Mouse (Mus musculus): ENCODE data around the gene Sgcd. TPM values are rescaled to one million over a fixed set of nuclear protein-coding genes. Genes with fewer than 3 reads are reported as not detected.

Sgcd gene
- polyA plus RNA-seq, 1 experiment from 2014 or later = 6.9 TPM

DNA sequence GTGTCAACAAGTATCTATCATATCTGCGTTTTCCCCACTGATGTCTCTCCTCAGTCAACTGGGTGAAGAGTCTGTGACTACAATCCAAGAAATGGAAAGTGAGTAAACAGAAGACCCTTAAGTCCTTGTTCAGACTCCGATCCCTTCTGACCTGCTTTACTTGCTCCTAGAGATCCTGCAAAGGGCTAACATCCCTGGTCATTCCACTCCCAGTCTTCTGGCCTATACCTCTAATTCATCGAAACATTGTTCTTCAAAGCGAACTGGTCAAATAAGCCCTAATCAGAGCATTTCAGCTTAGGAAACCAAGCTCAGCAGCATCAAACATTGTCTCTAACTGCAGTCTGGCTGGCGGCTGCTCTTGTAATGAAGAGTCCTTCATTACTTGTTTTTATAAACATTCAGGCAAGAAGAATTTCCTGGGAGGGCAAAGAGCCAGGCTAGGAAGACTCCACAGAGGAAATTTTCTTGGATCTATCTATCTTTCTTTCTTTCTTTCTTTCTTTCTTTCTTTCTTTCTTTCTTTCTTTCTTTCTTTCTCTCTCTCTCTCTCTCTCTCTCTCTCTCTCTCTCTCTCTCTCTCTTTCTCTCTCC, 833.8 kb downstream of the Sgcd start:
- H3K9me3 ChIP-seq (replicated peaks) = no peaks in the 10 kb centered on the region
- no peaks in the 10 kb centered on the region for H3K36me3 ChIP-seq
- no peak overlapping the region for H3K27ac ChIP-seq
- H3K4me2 ChIP-seq (replicated peaks) = no peak overlapping the region
- H3K4me3 ChIP-seq = no peak overlapping the region
- no peak overlapping the region for H3K9ac ChIP-seq
- no peaks in the 10 kb centered on the region for H3K4me1 ChIP-seq
- no peaks in the 10 kb centered on the region for H3K27me3 ChIP-seq
- 91% methylated on average over 5 of the region's 5 CpGs for WGBS
- no peak for ATAC-seq (ENCODE audit: low FRiP score)

DNA sequence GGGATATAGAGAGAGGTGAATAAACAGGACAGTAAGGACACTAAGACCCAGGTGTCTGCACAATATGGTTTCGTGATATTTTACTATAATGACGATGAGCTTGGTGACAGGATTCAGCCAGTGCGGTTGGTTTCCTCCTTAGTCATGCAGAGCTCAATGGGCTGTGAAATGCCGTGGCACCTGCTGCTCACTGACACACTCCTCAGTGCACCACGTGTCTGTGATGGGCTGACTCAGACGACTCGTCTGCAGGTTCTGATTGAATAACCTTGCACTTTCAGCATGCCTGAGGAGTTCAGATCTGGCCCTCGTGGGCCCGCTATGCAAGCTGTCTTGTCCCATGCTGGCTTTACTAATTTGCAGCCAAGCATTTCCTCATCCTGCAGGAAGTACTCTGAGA, 839.2 kb downstream of the Sgcd start:
- no peaks in the 10 kb centered on the region for H3K9me3 ChIP-seq (replicated peaks)
- peak; percentile 50; the same call in 1 of the 2 replicates for ATAC-seq (ENCODE audit: low FRiP score)
- no peaks in the 10 kb centered on the region for H3K36me3 ChIP-seq
- no peaks in the 10 kb centered on the region for H3K27me3 ChIP-seq
- no peak overlapping the region for H3K27ac ChIP-seq
- H3K4me1 ChIP-seq = no peaks in the 10 kb centered on the region
- no peak overlapping the region for H3K4me2 ChIP-seq (replicated peaks)
- H3K9ac ChIP-seq = no peak overlapping the region
- no peak overlapping the region for H3K4me3 ChIP-seq
- WGBS = 64% methylated on average over 9 of the region's 9 CpGs

DNA sequence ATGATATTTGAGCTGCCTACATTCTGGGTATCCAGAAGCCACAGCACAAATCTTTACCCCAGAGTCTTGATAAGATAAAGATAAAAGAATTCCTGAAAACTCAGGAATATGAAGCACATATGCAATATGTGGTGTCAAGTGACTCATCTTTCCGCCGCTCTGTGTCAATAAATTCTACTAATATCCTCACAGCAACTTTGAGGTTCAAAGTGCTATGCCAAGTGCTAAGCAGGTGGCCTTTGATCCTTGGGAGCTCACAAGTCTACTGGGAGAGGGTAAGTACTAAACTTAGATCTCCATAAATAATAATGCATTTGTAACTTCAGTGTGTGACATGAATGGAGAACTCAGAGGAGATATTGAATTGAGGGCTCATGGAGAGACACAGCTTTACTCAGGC, 848.9 kb downstream of the Sgcd start:
- no peak overlapping the region for H3K4me2 ChIP-seq (replicated peaks)
- H3K4me3 ChIP-seq = no peak overlapping the region
- 84% methylated on average over 2 of the region's 2 CpGs for WGBS
- H3K36me3 ChIP-seq = no peaks in the 10 kb centered on the region
- H3K9me3 ChIP-seq (replicated peaks) = no peaks in the 10 kb centered on the region
- H3K9ac ChIP-seq = no peak overlapping the region
- H3K27me3 ChIP-seq = no peaks in the 10 kb centered on the region
- no peaks in the 10 kb centered on the region for H3K4me1 ChIP-seq
- ATAC-seq (ENCODE audit: low FRiP score) = no peak
- no peak overlapping the region for H3K27ac ChIP-seq

DNA sequence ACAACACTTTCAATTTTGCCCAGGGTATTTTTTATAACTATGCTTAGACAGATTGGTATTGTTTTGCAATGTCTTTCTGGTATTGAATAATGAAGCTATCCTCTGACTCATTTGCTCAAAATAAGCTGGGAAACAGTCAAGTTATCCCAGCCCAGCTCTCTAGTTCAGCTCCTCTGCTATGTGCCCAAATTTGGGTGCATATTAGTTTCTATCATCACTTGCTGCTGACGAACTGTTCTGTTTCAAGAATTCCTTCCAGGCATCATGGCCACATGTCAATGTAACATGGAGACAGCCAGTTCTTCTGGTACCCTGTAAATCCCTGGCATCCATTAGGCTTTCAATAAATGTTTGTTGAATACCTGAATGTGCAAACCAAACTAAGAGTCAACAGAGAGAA, 849.5 kb downstream of the Sgcd start:
- no peak overlapping the region for H3K4me2 ChIP-seq (replicated peaks)
- ATAC-seq (ENCODE audit: low FRiP score) = no peak

DNA sequence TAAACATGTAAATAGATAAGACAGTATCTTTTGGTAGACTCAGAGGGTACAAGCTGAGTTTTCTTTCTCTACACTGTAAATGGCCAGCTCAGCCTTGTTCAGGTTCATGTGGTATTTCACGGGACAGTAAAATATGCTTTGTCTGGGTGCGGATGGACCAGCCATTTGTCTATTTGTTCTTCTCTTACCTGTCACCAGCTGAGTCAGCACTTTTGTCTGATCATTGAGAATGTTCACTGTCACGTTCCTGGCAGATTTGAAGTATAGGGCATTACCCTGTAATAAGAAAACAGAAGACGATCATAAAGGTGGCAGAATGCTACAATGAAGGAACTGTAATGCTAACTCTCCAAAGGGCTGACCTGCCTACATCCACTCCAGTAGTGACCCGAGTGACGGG, 856.4 kb downstream of the Sgcd start:
- no peak overlapping the region for H3K9ac ChIP-seq
- H3K4me1 ChIP-seq = no peaks in the 10 kb centered on the region
- no peak overlapping the region for H3K27ac ChIP-seq
- H3K36me3 ChIP-seq = no peaks in the 10 kb centered on the region
- H3K4me3 ChIP-seq = no peak overlapping the region
- no peaks in the 10 kb centered on the region for H3K9me3 ChIP-seq (replicated peaks)
- no peaks in the 10 kb centered on the region for H3K27me3 ChIP-seq
- no peak overlapping the region for H3K4me2 ChIP-seq (replicated peaks)
- ATAC-seq (ENCODE audit: low FRiP score) = no peak
- 94% methylated on average over 6 of the region's 6 CpGs for WGBS

More for the DNA sequence above, 849.5 kb downstream of the Sgcd start:
- H3K27ac ChIP-seq = no peak overlapping the region
- H3K9ac ChIP-seq = no peak overlapping the region
- no peaks in the 10 kb centered on the region for H3K36me3 ChIP-seq
- 82% methylated on average over 1 of the region's 1 CpGs for WGBS
- H3K9me3 ChIP-seq (replicated peaks) = no peaks in the 10 kb centered on the region
- no peaks in the 10 kb centered on the region for H3K27me3 ChIP-seq
- no peak overlapping the region for H3K4me3 ChIP-seq
- H3K4me1 ChIP-seq = no peaks in the 10 kb centered on the region

DNA sequence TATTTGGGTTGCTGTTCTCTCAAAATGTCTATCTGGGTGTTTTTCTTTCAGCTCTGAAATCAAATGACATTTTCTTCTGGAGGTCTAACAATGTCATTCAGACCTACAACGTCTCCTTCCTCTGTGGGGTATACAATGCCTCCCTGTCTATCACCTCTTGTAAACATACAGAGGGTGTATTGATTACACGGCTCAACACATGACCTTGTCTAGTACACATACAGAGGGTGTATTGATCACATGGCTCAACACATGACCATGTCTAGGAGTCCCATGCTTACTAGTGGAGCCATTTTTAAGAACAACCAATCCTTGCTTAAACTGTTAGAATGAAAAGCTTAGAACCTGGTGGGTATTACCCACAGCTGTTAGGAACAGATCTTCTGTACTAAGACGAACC, 858.3 kb downstream of the Sgcd start:
- no peak for ATAC-seq (ENCODE audit: low FRiP score)
- Histone ChIP-seq H3K4me2 (replicated peaks) (no peak overlapping the region), H3K36me3 (no peaks in the 10 kb centered on the region), H3K9me3 (replicated peaks) (no peaks in the 10 kb centered on the region), H3K27ac (no peak overlapping the region), H3K4me1 (no peaks in the 10 kb centered on the region), H3K27me3 (no peaks in the 10 kb centered on the region), H3K4me3 (no peak overlapping the region), H3K9ac (no peak overlapping the region)
- 70% methylated on average over 3 of the region's 3 CpGs for WGBS

DNA sequence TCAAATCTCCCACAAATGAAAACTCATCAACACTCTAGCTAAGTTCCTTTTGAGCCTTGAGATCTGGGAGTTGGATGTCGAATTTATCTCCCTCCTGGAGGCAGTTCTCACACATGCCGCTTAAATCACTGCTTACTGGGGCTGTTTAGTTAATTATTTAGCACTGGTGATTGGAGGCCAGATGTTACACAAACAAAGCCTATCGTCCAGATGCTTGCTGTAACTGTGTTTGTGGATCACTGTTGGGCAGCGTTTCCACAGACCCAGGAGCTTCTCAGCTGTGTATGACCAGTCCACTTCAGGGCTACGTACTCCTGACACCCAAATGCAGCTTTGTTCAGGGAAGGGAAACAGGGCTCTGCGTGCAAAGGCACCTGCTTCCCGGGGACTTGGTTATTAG, 858.8 kb downstream of the Sgcd start:
- H3K27ac ChIP-seq = no peak overlapping the region
- no peaks in the 10 kb centered on the region for H3K4me1 ChIP-seq
- 61% methylated on average over 7 of the region's 7 CpGs for WGBS
- ATAC-seq (ENCODE audit: low FRiP score) = no peak
- no peaks in the 10 kb centered on the region for H3K36me3 ChIP-seq
- H3K27me3 ChIP-seq = no peaks in the 10 kb centered on the region
- H3K9ac ChIP-seq = no peak overlapping the region
- H3K4me3 ChIP-seq = no peak overlapping the region
- H3K4me2 ChIP-seq (replicated peaks) = no peak overlapping the region
- H3K9me3 ChIP-seq (replicated peaks) = no peaks in the 10 kb centered on the region

DNA sequence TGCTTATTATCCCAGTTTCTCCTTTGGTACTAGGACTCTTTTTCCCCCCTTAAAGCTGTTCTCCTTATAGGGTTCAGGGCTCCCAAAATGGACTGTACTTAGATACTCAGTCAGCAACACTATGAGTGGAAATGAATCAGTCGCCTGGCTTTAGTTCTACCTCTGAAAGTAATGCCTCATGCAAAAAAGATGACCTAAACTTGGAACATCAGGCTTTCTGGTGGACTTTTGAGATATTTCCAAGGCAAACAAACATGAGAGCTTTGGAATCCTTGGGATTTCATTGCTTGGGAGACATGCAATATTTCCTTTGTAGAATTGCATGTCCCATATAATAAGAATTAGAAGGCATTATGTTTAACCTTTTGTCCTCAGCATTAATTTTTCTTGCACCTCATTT, 859.6 kb downstream of the Sgcd start:
- Histone ChIP-seq H3K27me3 (no peaks in the 10 kb centered on the region), H3K4me2 (replicated peaks) (no peak overlapping the region), H3K4me1 (no peaks in the 10 kb centered on the region), H3K4me3 (no peak overlapping the region), H3K36me3 (no peaks in the 10 kb centered on the region), H3K9ac (no peak overlapping the region), H3K27ac (no peak overlapping the region), H3K9me3 (replicated peaks) (no peaks in the 10 kb centered on the region)
- ATAC-seq (ENCODE audit: low FRiP score) = no peak
- WGBS = 86% methylated on average over 1 of the region's 1 CpGs

DNA sequence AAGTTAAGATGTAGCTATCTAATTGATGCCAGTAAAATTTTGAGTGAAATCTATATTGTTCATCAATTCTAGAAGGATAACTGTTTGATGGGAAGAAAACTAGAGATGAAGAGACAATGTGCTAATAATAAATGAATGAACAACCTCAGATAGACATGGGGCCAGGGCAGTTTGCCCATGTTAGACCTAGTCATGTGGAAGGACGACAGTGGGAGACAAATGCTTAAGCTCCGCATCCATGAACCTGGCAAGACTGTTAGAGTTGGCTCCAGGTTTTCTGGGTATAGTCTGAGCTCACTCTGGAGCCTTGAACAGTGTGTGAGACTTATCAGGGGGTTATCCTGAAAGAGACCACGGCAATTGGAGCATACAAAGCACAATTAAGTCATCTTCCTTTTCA, 860.4 kb downstream of the Sgcd start:
- no peaks in the 10 kb centered on the region for H3K27me3 ChIP-seq
- H3K4me3 ChIP-seq = no peak overlapping the region
- no peaks in the 10 kb centered on the region for H3K4me1 ChIP-seq
- no peak overlapping the region for H3K9ac ChIP-seq
- 83% methylated on average over 3 of the region's 3 CpGs for WGBS
- ATAC-seq (ENCODE audit: low FRiP score) = no peak
- no peaks in the 10 kb centered on the region for H3K9me3 ChIP-seq (replicated peaks)
- no peaks in the 10 kb centered on the region for H3K36me3 ChIP-seq
- H3K4me2 ChIP-seq (replicated peaks) = no peak overlapping the region
- no peak overlapping the region for H3K27ac ChIP-seq

DNA sequence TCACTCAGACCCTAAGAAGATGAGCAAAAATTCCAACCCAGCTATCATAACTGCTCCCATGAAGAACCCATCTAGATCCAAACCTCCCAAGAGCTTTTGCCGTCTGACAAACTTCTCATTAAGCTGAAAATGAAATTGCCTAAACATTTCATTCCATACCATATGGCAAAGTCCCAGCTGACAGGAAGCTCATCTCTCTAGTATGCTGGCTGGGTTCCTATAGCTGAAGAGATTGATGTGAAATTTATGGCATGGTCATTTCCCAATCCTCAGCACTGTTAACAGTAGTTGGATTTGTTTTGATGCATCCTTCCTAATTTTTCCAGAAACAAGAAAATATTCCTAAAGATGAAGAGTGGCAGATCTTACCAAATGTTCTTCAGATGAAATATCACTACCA, 867.9 kb downstream of the Sgcd start:
- 94% methylated on average over 1 of the region's 1 CpGs for WGBS
- Histone ChIP-seq H3K4me2 (replicated peaks) (no peak overlapping the region), H3K27ac (no peak overlapping the region), H3K9me3 (replicated peaks) (no peaks in the 10 kb centered on the region), H3K36me3 (no peaks in the 10 kb centered on the region), H3K27me3 (no peaks in the 10 kb centered on the region), H3K4me1 (0 out of 2 replicates have a peak, but pooled peaks cover 3% of the 10 kb centered on the region), H3K4me3 (no peak overlapping the region), H3K9ac (no peak overlapping the region)
- no peak for ATAC-seq (ENCODE audit: low FRiP score)

DNA sequence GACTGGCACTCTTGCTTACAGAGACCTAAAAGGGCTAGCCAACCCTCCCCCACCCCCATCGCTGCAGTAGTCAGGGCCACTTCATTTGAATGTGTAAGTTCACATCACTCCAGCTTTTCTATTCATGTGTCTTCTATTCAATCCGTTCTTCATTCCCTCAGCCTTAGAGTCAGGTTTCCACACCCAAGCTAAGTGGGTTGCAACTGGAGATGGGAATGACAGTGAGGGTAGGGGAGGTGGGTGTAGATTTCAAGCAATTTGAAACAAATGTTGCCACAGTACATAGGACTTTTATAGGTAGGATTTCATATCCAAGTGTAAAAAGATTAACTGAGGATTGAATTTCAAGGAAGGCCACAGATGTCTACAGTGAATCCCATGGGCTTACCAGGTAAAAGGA, 870.9 kb downstream of the Sgcd start:
- no peaks in the 10 kb centered on the region for H3K27me3 ChIP-seq
- WGBS = 19% methylated on average over 2 of the region's 2 CpGs
- no peak for ATAC-seq (ENCODE audit: low FRiP score)

DNA sequence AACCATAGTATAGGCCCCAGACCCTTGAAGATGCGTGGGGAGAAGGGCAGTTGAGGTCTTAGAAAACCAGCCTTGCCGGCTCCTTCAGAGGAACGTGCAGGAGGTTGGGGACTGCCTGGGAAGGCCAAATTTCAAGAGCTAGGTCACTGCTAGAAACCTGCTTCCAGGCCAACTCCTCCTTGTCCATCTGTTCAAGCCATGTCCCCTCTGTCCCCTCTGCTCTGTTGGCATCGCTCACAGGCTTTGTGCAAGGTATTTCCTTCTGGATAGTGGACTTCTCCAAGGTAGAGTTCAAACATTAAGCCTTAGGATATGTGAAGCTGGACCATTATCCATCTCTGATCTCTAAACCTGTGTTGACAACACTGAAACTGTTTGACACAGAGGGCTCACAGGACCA, 874.4 kb downstream of the Sgcd start:
- Histone ChIP-seq H3K36me3 (no peaks in the 10 kb centered on the region), H3K27ac (no peak overlapping the region), H3K4me2 (replicated peaks) (no peak overlapping the region), H3K27me3 (no peaks in the 10 kb centered on the region), H3K4me1 (0 out of 2 replicates have a peak, but pooled peaks cover 3% of the 10 kb centered on the region), H3K9ac (no peak overlapping the region), H3K4me3 (no peak overlapping the region), H3K9me3 (replicated peaks) (no peaks in the 10 kb centered on the region)
- 94% methylated on average over 4 of the region's 4 CpGs for WGBS
- ATAC-seq (ENCODE audit: low FRiP score) = no peak

More for the DNA sequence above, 870.9 kb downstream of the Sgcd start:
- Histone ChIP-seq H3K4me1 (0 out of 2 replicates have a peak, but pooled peaks cover 3% of the 10 kb centered on the region), H3K9ac (no peak overlapping the region), H3K4me3 (no peak overlapping the region), H3K36me3 (no peaks in the 10 kb centered on the region), H3K9me3 (replicated peaks) (no peaks in the 10 kb centered on the region), H3K27ac (no peak overlapping the region), H3K4me2 (replicated peaks) (no peak overlapping the region)

DNA sequence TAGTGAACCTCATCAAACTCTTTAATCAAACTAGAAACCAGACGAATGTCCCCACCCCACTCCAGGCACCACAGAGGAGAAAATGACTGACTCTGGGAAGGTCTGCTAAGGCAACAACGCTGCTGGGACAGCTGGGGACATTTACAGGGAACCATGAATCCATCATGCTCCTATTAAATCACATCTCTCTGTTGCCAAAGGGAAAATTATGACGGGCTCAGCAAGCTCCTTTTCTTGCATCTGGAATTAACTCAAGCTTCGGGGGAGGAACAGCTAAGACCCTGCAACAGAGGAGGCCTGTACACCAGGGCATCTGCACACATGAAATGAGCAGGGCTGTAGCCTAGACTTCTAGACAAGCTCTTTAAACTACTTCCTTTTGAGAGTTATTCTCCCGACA, 875.7 kb downstream of the Sgcd start:
- Histone ChIP-seq H3K4me1 (0 out of 2 replicates have a peak, but pooled peaks cover 3% of the 10 kb centered on the region), H3K9ac (no peak overlapping the region), H3K27ac (no peak overlapping the region), H3K4me2 (replicated peaks) (no peak overlapping the region), H3K9me3 (replicated peaks) (no peaks in the 10 kb centered on the region), H3K36me3 (no peaks in the 10 kb centered on the region), H3K4me3 (no peak overlapping the region), H3K27me3 (no peaks in the 10 kb centered on the region)
- ATAC-seq (ENCODE audit: low FRiP score) = no peak
- WGBS = 63% methylated on average over 5 of the region's 5 CpGs
